Mouse (Mus musculus): ENCODE data around the gene Vmn1r5. TPM values are rescaled to one million over a fixed set of nuclear protein-coding genes. Genes with fewer than 3 reads are reported as not detected.

Gene Vmn1r5
- polyA plus RNA-seq (2014; fragmentation: Nextera tagmentation; extraction: Ambion mirVana), result not detected in 2 replicates

- no peaks in the 10 kb centered on the region for H3K4me1 ChIP-seq (replicated peaks; ENCODE audit: control insufficient read depth, insufficient read depth, low read length)
- H3K4me2 ChIP-seq, result no peak within 1 kb of the TSS
- H3K9ac ChIP-seq (ENCODE audit: low read depth, low read length), result no peak within 1 kb of the TSS
- H3K27me3 ChIP-seq (replicated peaks; ENCODE audit: control insufficient read depth, insufficient read depth, low read length), result no peaks in the 10 kb centered on the region
- H3K4me3 ChIP-seq (ENCODE audit: low read depth, low read length), result no peak within 1 kb of the TSS
- DNase-seq (ENCODE audit: low spot score), result no peak
- no peak within 1 kb of the TSS for H3K27ac ChIP-seq (ENCODE audit: low read depth, low read length)
- H3K9me3 ChIP-seq (ENCODE audit: control insufficient read depth, low read length), result no peaks in the 10 kb centered on the region
- no peak for ATAC-seq (replicated peaks; ENCODE audit: low FRiP score)
- no peaks in the 10 kb centered on the region for H3K36me3 ChIP-seq (ENCODE audit: control insufficient read depth, insufficient read depth, low read length)
These were observed at the start of gene Vmn1r5 for GRCm38 (mm10) chr6:56969973-56970372. Vmn1r5 (plus strand) TSS chr6:56970273.

- Histone ChIP-seq H3K4me3 (ENCODE audit: low read depth, low read length) (peak overlapping the region; percentile 87), H3K4me2 (peak overlapping the region; percentile 72), H3K9ac (ENCODE audit: low read depth, low read length) (peak overlapping the region; percentile 94), H3K27ac (ENCODE audit: low read depth, low read length) (peak overlapping the region; percentile 90), H3K9me3 (ENCODE audit: control insufficient read depth, low read length) (no peaks in the 10 kb centered on the region), H3K27me3 (replicated peaks; ENCODE audit: control insufficient read depth, insufficient read depth, low read length) (no peaks in the 10 kb centered on the region), H3K36me3 (ENCODE audit: control insufficient read depth, insufficient read depth, low read length) (no peaks in the 10 kb centered on the region), H3K4me1 (replicated peaks; ENCODE audit: control insufficient read depth, insufficient read depth, low read length) (peaks cover 22% of the 10 kb centered on the region)
- ATAC-seq (replicated peaks; ENCODE audit: low FRiP score), result peak; percentile 52
- no peak for DNase-seq (ENCODE audit: low spot score)
- WGBS, result under 1% methylated on average over 25 of the region's 25 CpGs
These were observed 46.7 kb upstream of the Vmn1r5 start for GRCm38 (mm10) chr6:56923331-56923725.

- H3K27me3 ChIP-seq (replicated peaks; ENCODE audit: control insufficient read depth, insufficient read depth, low read length), result no peaks in the 10 kb centered on the region
- H3K4me1 ChIP-seq (replicated peaks; ENCODE audit: control insufficient read depth, insufficient read depth, low read length), result peaks cover 15% of the 10 kb centered on the region
- no peaks in the 10 kb centered on the region for H3K36me3 ChIP-seq (ENCODE audit: control insufficient read depth, insufficient read depth, low read length)
- DNase-seq (ENCODE audit: low spot score), result peak; percentile 91
- H3K4me3 ChIP-seq (ENCODE audit: low read depth, low read length), result peak within 1 kb of the TSS; percentile 87
- H3K9ac ChIP-seq (ENCODE audit: low read depth, low read length), result peak within 1 kb of the TSS; percentile 94
- WGBS, result 3% methylated on average over 59 of the region's 64 CpGs
- H3K4me2 ChIP-seq, result peak within 1 kb of the TSS; percentile 72
- H3K27ac ChIP-seq (ENCODE audit: low read depth, low read length), result peak within 1 kb of the TSS; percentile 90
- no peaks in the 10 kb centered on the region for H3K9me3 ChIP-seq (ENCODE audit: control insufficient read depth, low read length)
- ATAC-seq (replicated peaks; ENCODE audit: low FRiP score), result peak; percentile 88
These were observed 46.1 kb upstream of the Vmn1r5 start, which contains the start of the genes Nt5c3 and Vmn1r4 for GRCm38 (mm10) chr6:56923726-56924707. Nt5c3 (minus strand) TSS chr6:56923932. Vmn1r4 (plus strand) TSS chr6:56924015.

- ATAC-seq (replicated peaks; ENCODE audit: low FRiP score) (no peak), DNase-seq (ENCODE audit: low spot score) (no peak)
- 70% methylated on average over 4 of the region's 4 CpGs for WGBS
- no peaks in the 10 kb centered on the region for H3K27me3 ChIP-seq (replicated peaks; ENCODE audit: control insufficient read depth, insufficient read depth, low read length)
- no peak overlapping the region for H3K4me3 ChIP-seq (ENCODE audit: low read depth, low read length)
- H3K36me3 ChIP-seq (ENCODE audit: control insufficient read depth, insufficient read depth, low read length), result no peaks in the 10 kb centered on the region
- no peak overlapping the region for H3K27ac ChIP-seq (ENCODE audit: low read depth, low read length)
- H3K9ac ChIP-seq (ENCODE audit: low read depth, low read length), result no peak overlapping the region
- no peak overlapping the region for H3K4me2 ChIP-seq
- H3K4me1 ChIP-seq (replicated peaks; ENCODE audit: control insufficient read depth, insufficient read depth, low read length), result no peaks in the 10 kb centered on the region
- H3K9me3 ChIP-seq (ENCODE audit: control insufficient read depth, low read length), result no peaks in the 10 kb centered on the region
These were observed 38.2 kb upstream of the Vmn1r5 start for GRCm38 (mm10) chr6:56931648-56932415.

- no peak overlapping the region for H3K9ac ChIP-seq (ENCODE audit: low read depth, low read length)
- 63% methylated on average over 2 of the region's 2 CpGs for WGBS
- ATAC-seq (replicated peaks; ENCODE audit: low FRiP score) (no peak), DNase-seq (ENCODE audit: low spot score) (no peak)
- no peak overlapping the region for H3K4me3 ChIP-seq (ENCODE audit: low read depth, low read length)
- H3K27me3 ChIP-seq (replicated peaks; ENCODE audit: control insufficient read depth, insufficient read depth, low read length), result no peaks in the 10 kb centered on the region
- no peaks in the 10 kb centered on the region for H3K4me1 ChIP-seq (replicated peaks; ENCODE audit: control insufficient read depth, insufficient read depth, low read length)
- H3K36me3 ChIP-seq (ENCODE audit: control insufficient read depth, insufficient read depth, low read length), result no peaks in the 10 kb centered on the region
- no peaks in the 10 kb centered on the region for H3K9me3 ChIP-seq (ENCODE audit: control insufficient read depth, low read length)
- no peak overlapping the region for H3K4me2 ChIP-seq
- no peak overlapping the region for H3K27ac ChIP-seq (ENCODE audit: low read depth, low read length)
These were observed 37.6 kb upstream of the Vmn1r5 start for GRCm38 (mm10) chr6:56932464-56932863.

- H3K9me3 ChIP-seq (ENCODE audit: control insufficient read depth, low read length), result no peaks in the 10 kb centered on the region
- H3K36me3 ChIP-seq (ENCODE audit: control insufficient read depth, insufficient read depth, low read length), result no peaks in the 10 kb centered on the region
- no peak overlapping the region for H3K9ac ChIP-seq (ENCODE audit: low read depth, low read length)
- DNase-seq (ENCODE audit: low spot score) (no peak), ATAC-seq (replicated peaks; ENCODE audit: low FRiP score) (no peak)
- no peaks in the 10 kb centered on the region for H3K27me3 ChIP-seq (replicated peaks; ENCODE audit: control insufficient read depth, insufficient read depth, low read length)
- no peaks in the 10 kb centered on the region for H3K4me1 ChIP-seq (replicated peaks; ENCODE audit: control insufficient read depth, insufficient read depth, low read length)
- no peak overlapping the region for H3K27ac ChIP-seq (ENCODE audit: low read depth, low read length)
- WGBS, result 68% methylated on average over 4 of the region's 4 CpGs
- no peak overlapping the region for H3K4me2 ChIP-seq
- no peak overlapping the region for H3K4me3 ChIP-seq (ENCODE audit: low read depth, low read length)
These were observed 35.7 kb upstream of the Vmn1r5 start for GRCm38 (mm10) chr6:56934366-56934765.

GRCm38 (mm10) chr6:56956436-56956835 lies 13.6 kb upstream of the Vmn1r5 start:
- DNase-seq (ENCODE audit: low spot score) (no peak), ATAC-seq (replicated peaks; ENCODE audit: low FRiP score) (no peak)
- H3K4me3 ChIP-seq (ENCODE audit: low read depth, low read length), result no peak overlapping the region
- H3K4me2 ChIP-seq, result no peak overlapping the region
- 83% methylated on average over 5 of the region's 5 CpGs for WGBS
- no peak overlapping the region for H3K27ac ChIP-seq (ENCODE audit: low read depth, low read length)
- H3K27me3 ChIP-seq (replicated peaks; ENCODE audit: control insufficient read depth, insufficient read depth, low read length), result no peaks in the 10 kb centered on the region
- no peaks in the 10 kb centered on the region for H3K4me1 ChIP-seq (replicated peaks; ENCODE audit: control insufficient read depth, insufficient read depth, low read length)
- no peaks in the 10 kb centered on the region for H3K9me3 ChIP-seq (ENCODE audit: control insufficient read depth, low read length)
- no peaks in the 10 kb centered on the region for H3K36me3 ChIP-seq (ENCODE audit: control insufficient read depth, insufficient read depth, low read length)
- no peak overlapping the region for H3K9ac ChIP-seq (ENCODE audit: low read depth, low read length)

- Histone ChIP-seq H3K9ac (ENCODE audit: low read depth, low read length) (no peak within 1 kb of the TSS), H3K4me3 (ENCODE audit: low read depth, low read length) (no peak within 1 kb of the TSS), H3K9me3 (ENCODE audit: control insufficient read depth, low read length) (no peaks in the 10 kb centered on the region), H3K4me2 (no peak within 1 kb of the TSS), H3K36me3 (ENCODE audit: control insufficient read depth, insufficient read depth, low read length) (no peaks in the 10 kb centered on the region), H3K4me1 (replicated peaks; ENCODE audit: control insufficient read depth, insufficient read depth, low read length) (no peaks in the 10 kb centered on the region), H3K27ac (ENCODE audit: low read depth, low read length) (no peak within 1 kb of the TSS), H3K27me3 (replicated peaks; ENCODE audit: control insufficient read depth, insufficient read depth, low read length) (no peaks in the 10 kb centered on the region)
- DNase-seq (ENCODE audit: low spot score) (no peak), ATAC-seq (replicated peaks; ENCODE audit: low FRiP score) (no peak)
- WGBS, result 76% methylated on average over 2 of the region's 2 CpGs
These were observed 26.9 kb downstream of the Vmn1r5 start, which contains the start of gene Vmn1r6 for GRCm38 (mm10) chr6:56996943-56997342. Vmn1r6 (plus strand) TSS chr6:56997243.
